Mouse (Mus musculus) limb, embryonic 12.5 days (tissue): ENCODE measurements around the gene Ccdc180. TPM values are rescaled to one million over a fixed set of nuclear protein-coding genes. Genes with fewer than 3 reads are reported as not detected.
A peak's percentile ranks its signal among the peaks of the same experiment; 100 is the strongest.

Source experiments
- ATAC-seq: fragments of 200-750 bp; cut with Nextera tagmentation; 2 replicates; pipeline ENCODE4 v1.8.0; 2017; ENCODE audit warnings: low read depth, moderate TSS enrichment; ENCODE audit not compliant: insufficient number of reproducible peaks, insufficient read depth, low FRiP score, low TSS enrichment
- H3K27ac ChIP-seq: fragments of 300-500 bp; sonication (generic); 2 replicates; pipeline ENCODE4 v1.5.1; 2016; ENCODE audit warnings: mild to moderate bottlenecking, moderate library complexity
- H3K27me3 ChIP-seq: fragments of 300-500 bp; sonication (generic); 2 replicates; pipeline ENCODE4 v1.6.1; 2016; ENCODE audit warnings: mild to moderate bottlenecking, moderate library complexity
- H3K36me3 ChIP-seq: fragments of 300-500 bp; sonication (generic); 2 replicates; pipeline ENCODE4 v1.6.1; 2016; ENCODE audit warnings: mild to moderate bottlenecking, moderate library complexity
- H3K4me1 ChIP-seq: fragments of 300-500 bp; sonication (generic); replicated peaks from 2 replicates; pipeline ENCODE4 v1.6.1; 2016
- H3K4me2 ChIP-seq: fragments of 300-500 bp; sonication (generic); 2 replicates; pipeline ENCODE4 v1.6.1; 2016; ENCODE audit warnings: mild to moderate bottlenecking, moderate library complexity
- H3K4me3 ChIP-seq: fragments of 300-500 bp; sonication (generic); replicated peaks from 2 replicates; pipeline ENCODE4 v1.5.1; 2016; ENCODE audit warnings: mild to moderate bottlenecking
- H3K9ac ChIP-seq: fragments of 300-500 bp; sonication (generic); replicated peaks from 2 replicates; pipeline ENCODE4 v1.6.1; 2016; ENCODE audit warnings: mild to moderate bottlenecking, moderate library complexity
- H3K9me3 ChIP-seq: fragments of 300-500 bp; sonication (generic); 2 replicates; pipeline ENCODE4 v1.6.1; 2016; ENCODE audit warnings: mild to moderate bottlenecking, moderate library complexity
- WGBS: fragments of 180-500 bp; shearing (Covaris S2); methylation state at CpG from one replicate; pipeline ENCODE4 v1.1.7; 2016; 5-methylcytosine and 5-hydroxymethylcytosine counted together
- polyA plus RNA-seq: library from polyadenylated mRNA; unstranded; fragments of >200 nt; fragmentation: Nextera tagmentation; extraction: Ambion mirVana; gene quantifications from 2 replicates; pipeline ENCODE4 v1.2.1, GENCODE M21; 2016

Gene Ccdc180
- polyA plus RNA-seq, 1 experiment from 2014 or later, result not detected

DNA sequence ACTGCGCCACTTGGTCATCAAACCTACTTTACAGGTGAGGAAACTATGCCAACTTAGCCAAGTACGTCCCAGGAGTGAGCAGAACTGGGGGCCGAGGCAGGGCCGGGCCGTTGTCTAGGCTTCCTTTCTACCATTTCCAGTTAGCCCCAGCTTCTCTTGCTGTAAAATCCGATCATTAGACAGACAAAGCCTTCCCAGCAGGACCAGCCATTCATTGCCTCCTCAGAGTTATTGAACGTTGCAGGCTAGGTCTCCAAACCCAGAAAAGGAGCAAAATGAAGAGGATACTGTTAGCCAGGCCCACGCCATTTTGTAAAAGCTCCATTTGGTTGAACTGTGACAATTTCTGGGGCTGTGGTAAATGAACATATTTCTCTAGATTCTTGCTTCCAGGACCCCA lies 22.7 kb upstream of the Ccdc180 start:
- Histone ChIP-seq H3K27me3 (no peaks in the 10 kb centered on the region), H3K27ac (no peak overlapping the region), H3K4me2 (no peak overlapping the region), H3K4me3 (no peak overlapping the region), H3K9ac (no peak overlapping the region), H3K36me3 (no peaks in the 10 kb centered on the region), H3K4me1 (peaks cover 22% of the 10 kb centered on the region), H3K9me3 (no peaks in the 10 kb centered on the region)
- WGBS, result 80% methylated on average over 8 of the region's 8 CpGs
- no peak for ATAC-seq

DNA sequence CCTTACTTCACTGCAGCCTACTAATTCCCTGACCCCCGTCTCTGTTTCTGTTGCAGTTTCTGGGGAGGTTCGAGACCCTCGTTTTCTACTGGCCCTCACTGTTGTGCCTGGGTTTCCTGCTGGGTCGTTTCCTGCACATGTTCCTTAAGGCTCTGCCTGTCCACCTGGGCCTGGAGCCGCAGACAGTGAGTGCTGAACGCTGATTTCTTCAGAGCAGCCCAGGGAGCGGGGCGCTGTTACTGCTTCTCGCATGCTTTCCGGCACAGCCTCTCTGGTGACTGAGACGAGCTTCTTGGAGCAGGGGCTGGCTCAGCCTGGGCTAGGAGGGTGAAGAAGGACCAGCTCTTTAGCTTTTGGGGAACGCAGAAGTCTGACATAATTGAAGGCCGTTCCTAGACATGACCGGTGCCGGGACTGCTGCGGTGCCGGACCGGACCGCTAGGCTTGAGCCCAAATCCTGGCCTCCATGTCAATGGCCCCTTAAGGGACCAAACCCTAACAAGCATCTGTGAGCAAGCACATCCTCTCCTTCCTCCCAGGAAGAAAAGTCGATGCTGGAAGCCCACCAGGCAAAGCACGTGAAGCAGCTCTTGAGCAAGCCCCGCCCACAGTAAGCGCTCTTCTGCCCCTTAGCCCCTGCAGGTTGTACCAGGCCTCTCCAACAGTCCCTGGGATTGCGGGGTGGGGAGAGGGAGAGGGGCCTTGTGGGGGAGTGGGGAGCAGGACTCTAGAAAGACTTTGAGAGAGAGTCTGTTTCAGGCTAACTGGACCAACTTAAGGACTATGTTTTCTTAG lies 20.9 kb upstream of the Ccdc180 start:
- Histone ChIP-seq H3K4me3 (0 out of 2 replicates have a peak overlapping the region, but pooled peaks have one; percentile 6), H3K27ac (0 out of 2 replicates have a peak overlapping the region, but pooled peaks have one; percentile 17)
- no peak for ATAC-seq

DNA sequence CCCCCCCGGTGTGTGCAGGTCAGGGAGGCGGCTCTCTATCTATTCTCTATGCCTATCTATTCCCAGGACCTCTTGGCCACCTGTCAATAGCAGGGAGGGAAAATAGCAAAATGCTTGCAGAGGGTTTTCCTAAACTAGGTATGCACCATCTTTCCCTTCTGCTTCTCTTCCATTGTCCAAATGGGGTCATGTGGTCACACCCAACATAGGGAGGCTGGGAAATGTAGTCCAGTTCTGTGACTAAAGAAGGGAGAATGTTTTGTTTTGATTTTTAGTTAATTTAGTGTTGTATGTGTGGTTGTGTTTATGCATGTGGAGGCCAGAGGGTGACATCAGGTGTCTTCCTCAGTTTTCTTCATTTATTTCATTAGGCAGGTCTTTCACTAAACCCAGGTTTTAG lies 18.0 kb upstream of the Ccdc180 start:
- no peaks in the 10 kb centered on the region for H3K36me3 ChIP-seq
- H3K4me3 ChIP-seq, result no peak overlapping the region
- H3K9ac ChIP-seq, result no peak overlapping the region
- 43% methylated on average over 1 of the region's 2 CpGs for WGBS
- no peak overlapping the region for H3K27ac ChIP-seq
- H3K4me2 ChIP-seq, result no peak overlapping the region
- H3K4me1 ChIP-seq, result peaks cover 22% of the 10 kb centered on the region
- peaks cover 16% of the 10 kb centered on the region; the same call in 1 of the 2 replicates for H3K9me3 ChIP-seq
- H3K27me3 ChIP-seq, result no peaks in the 10 kb centered on the region
- ATAC-seq, result no peak

More for the DNA sequence above, 20.9 kb upstream of the Ccdc180 start:
- Histone ChIP-seq H3K9ac (no peak overlapping the region), H3K36me3 (no peaks in the 10 kb centered on the region), H3K27me3 (no peaks in the 10 kb centered on the region), H3K4me1 (peaks cover 22% of the 10 kb centered on the region), H3K4me2 (peak overlapping the region; percentile 32), H3K9me3 (no peaks in the 10 kb centered on the region)
- WGBS, result 24% methylated on average over 24 of the region's 24 CpGs

DNA sequence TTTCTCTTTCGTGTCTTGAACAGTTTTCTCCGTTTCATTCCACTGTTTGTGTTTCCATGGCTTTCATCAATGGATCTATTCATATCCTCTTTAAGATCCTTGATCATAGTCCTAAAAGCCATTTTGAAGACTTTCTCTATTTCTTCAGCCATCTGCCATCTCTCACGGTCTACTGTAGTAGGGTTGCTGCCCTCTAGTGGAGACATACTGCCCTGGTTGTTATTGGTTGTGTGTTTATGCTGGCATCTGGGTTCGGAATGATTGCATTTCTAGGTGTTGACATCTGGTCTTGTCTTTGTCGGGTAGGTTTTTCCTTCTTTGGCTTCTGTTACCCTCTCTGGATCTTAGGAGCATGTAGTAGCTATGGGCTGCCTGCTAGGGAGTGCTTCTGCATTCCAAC lies 11.2 kb upstream of the Ccdc180 start:
- no peaks in the 10 kb centered on the region for H3K27me3 ChIP-seq
- 47% methylated on average over 5 of the region's 5 CpGs for WGBS
- H3K4me2 ChIP-seq, result no peak overlapping the region
- no peak overlapping the region for H3K9ac ChIP-seq
- peaks cover 16% of the 10 kb centered on the region; the same call in 1 of the 2 replicates for H3K9me3 ChIP-seq
- ATAC-seq, result no peak
- H3K36me3 ChIP-seq, result no peaks in the 10 kb centered on the region
- H3K4me1 ChIP-seq, result no peaks in the 10 kb centered on the region
- H3K27ac ChIP-seq, result no peak overlapping the region
- H3K4me3 ChIP-seq, result no peak overlapping the region

DNA sequence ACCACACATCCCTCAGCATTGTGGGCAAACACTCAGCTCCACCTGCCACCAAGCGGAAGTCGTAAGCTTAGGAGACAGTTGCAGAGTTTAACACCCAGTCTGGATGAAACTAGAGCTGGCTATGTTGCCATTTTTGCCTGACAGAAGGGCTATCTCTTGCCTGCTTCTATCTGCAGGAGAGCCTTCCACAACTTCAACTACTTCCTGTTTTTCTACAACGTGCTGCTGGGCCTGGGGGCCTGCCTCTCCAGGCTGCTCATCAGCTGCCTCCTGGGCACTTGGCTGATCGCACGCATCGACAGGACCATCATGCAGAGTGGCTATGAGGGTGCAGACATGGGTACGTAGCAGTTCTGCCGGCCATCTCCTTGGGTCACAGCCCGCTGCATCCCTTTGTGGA lies 7.6 kb upstream of the Ccdc180 start:
- H3K27ac ChIP-seq, result no peak overlapping the region
- H3K27me3 ChIP-seq, result no peaks in the 10 kb centered on the region
- no peak for ATAC-seq
- no peaks in the 10 kb centered on the region for H3K9me3 ChIP-seq
- H3K4me1 ChIP-seq, result no peaks in the 10 kb centered on the region
- no peak overlapping the region for H3K9ac ChIP-seq
- no peak overlapping the region for H3K4me2 ChIP-seq
- no peaks in the 10 kb centered on the region for H3K36me3 ChIP-seq
- no peak overlapping the region for H3K4me3 ChIP-seq
- WGBS, result 84% methylated on average over 9 of the region's 9 CpGs

DNA sequence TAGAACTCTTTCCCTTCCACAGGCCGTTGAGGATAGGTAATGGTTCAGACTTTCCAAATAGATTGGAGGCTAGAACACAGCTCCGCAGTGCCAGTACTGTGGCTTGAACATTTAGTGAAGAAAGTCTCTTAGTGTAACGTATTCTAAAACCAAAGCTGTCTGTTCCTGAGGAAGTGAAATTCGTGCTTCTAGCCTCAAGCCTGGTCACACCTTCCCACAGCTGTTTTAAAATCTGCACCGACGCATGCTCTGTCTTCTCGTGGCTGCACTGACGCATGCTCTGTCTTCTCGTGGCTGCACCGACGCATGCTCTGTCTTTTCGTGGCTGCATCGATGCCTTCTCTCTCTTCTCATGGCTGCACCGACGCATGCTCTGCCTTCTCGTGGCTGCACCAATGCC lies 6.9 kb upstream of the Ccdc180 start:
- WGBS, result 94% methylated on average over 16 of the region's 16 CpGs
- no peaks in the 10 kb centered on the region for H3K9me3 ChIP-seq
- H3K9ac ChIP-seq, result no peak overlapping the region
- no peak overlapping the region for H3K27ac ChIP-seq
- no peak for ATAC-seq
- no peak overlapping the region for H3K4me3 ChIP-seq
- no peaks in the 10 kb centered on the region for H3K4me1 ChIP-seq
- H3K4me2 ChIP-seq, result no peak overlapping the region
- H3K27me3 ChIP-seq, result no peaks in the 10 kb centered on the region
- H3K36me3 ChIP-seq, result no peaks in the 10 kb centered on the region

DNA sequence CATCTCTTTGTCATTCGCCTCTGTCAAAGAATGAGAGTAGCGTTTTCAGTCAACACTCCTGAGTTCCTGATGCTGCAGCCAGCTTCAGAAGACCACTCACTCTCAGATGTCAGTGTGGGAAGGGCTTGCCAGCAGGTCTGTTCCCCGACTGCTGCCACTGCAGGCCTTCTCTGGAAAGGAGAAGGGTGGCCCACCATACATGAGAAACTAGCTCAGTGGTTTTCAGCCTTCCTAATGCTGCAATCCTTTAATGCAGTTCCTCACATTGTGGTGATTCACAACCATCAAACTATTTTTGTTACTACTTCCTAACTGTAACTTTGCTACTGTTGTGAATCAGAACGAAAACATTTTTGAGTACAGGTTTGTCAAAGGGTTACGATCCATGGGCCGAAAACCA lies 616 bp upstream of the Ccdc180 start:
- no peak overlapping the region for H3K9ac ChIP-seq

DNA sequence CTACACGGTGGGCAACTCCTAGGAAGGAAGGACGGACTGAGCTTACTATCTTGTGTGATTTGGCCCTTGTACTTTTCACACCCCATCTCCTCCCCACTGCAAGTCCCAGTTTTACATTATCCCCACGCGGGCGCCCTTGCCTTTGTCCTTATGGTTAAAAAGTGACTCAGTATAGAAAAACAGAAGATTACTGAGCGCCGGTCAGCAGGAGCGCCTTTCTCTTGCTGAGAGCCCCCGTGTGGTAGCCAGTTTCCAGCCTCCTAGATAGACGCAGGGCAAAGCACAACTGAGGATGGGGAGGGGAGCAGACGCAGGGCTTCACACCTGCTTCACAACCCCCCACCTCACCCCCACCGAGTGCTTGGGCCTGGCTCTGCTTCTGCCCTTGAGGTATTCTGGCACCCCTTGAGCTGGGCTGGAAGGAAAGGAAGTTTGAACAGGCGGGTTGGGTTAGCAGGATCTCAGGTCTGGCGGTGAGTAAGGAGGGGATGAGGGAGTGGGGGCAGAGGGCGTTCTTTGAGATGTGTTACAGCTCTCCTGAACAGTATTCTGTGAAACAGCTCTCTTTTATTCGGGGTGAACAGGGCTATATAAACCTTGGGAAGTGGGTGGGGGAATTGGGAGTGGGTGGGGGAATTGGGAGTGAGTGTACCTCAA lies 6.5 kb downstream of the Ccdc180 start:
- Histone ChIP-seq H3K9ac (no peak overlapping the region), H3K4me3 (no peak overlapping the region), H3K36me3 (no peaks in the 10 kb centered on the region), H3K27me3 (peaks cover 17% of the 10 kb centered on the region), H3K9me3 (no peaks in the 10 kb centered on the region), H3K4me2 (peak overlapping the region; percentile 38), H3K4me1 (peaks cover 15% of the 10 kb centered on the region), H3K27ac (peak overlapping the region; percentile 14; the same call in 1 of the 2 replicates)
- ATAC-seq, result peak; percentile 52
- 13% methylated on average over 16 of the region's 16 CpGs for WGBS

More for the DNA sequence above, 616 bp upstream of the Ccdc180 start:
- no peaks in the 10 kb centered on the region for H3K27me3 ChIP-seq
- WGBS, result 66% methylated on average over 6 of the region's 6 CpGs
- no peak for ATAC-seq
- no peak overlapping the region; the same call in 1 of the 2 replicates for H3K27ac ChIP-seq
- no peak overlapping the region for H3K4me2 ChIP-seq
- no peaks in the 10 kb centered on the region for H3K9me3 ChIP-seq
- peaks cover 13% of the 10 kb centered on the region for H3K4me1 ChIP-seq
- no peaks in the 10 kb centered on the region for H3K36me3 ChIP-seq
- no peak overlapping the region for H3K4me3 ChIP-seq

DNA sequence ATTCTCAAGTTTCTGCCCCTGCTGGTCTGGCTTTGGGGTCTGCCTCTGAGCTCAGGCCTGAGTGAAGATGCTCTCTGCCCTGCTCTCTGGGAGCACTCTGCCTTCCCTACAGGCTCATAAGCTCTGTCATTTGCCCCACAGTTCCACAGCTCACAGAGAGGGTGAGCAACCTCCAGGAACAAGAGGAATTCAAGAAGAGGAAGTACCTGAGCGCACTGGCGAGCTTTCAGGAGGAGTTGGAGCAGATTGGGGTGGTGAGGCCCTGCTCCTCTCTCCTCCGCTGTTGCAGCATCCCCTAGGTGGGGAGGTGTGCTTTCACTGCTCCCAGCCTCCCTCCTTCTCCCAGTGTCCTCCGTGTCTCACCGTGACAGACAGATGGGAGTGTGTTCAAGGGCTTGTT lies 8.3 kb downstream of the Ccdc180 start:
- Histone ChIP-seq H3K4me3 (no peak overlapping the region), H3K9me3 (no peaks in the 10 kb centered on the region), H3K4me1 (peaks cover 15% of the 10 kb centered on the region), H3K27me3 (peaks cover 17% of the 10 kb centered on the region), H3K36me3 (no peaks in the 10 kb centered on the region), H3K4me2 (no peak overlapping the region), H3K9ac (no peak overlapping the region), H3K27ac (no peak overlapping the region)
- 45% methylated on average over 5 of the region's 5 CpGs for WGBS
- no peak for ATAC-seq

DNA sequence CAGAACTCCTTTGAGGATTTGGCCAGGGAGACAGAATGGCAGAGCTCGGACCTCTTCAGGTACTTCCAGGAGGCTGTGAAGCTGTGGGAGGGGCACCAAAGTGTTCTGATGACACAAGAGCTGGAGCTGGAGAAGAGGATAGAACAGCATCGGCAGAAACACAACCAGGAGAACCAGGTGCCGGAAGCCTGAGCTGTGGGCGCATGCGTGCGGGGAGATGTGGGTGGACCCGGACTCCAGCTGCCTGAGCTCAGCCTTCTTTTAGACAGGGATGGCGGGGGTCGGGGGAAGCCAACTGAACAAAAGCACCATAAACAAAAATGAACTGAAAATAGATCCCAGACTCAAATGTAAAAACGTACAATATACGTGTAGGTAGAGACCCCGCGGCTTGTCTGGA lies 19.2 kb downstream of the Ccdc180 start:
- H3K4me3 ChIP-seq, result no peak overlapping the region
- ATAC-seq, result no peak
- WGBS, result 91% methylated on average over 13 of the region's 13 CpGs
- H3K4me1 ChIP-seq, result no peaks in the 10 kb centered on the region
- H3K27me3 ChIP-seq, result no peaks in the 10 kb centered on the region
- H3K36me3 ChIP-seq, result no peaks in the 10 kb centered on the region
- H3K9me3 ChIP-seq, result no peaks in the 10 kb centered on the region
- no peak overlapping the region for H3K9ac ChIP-seq
- H3K27ac ChIP-seq, result no peak overlapping the region
- H3K4me2 ChIP-seq, result no peak overlapping the region

DNA sequence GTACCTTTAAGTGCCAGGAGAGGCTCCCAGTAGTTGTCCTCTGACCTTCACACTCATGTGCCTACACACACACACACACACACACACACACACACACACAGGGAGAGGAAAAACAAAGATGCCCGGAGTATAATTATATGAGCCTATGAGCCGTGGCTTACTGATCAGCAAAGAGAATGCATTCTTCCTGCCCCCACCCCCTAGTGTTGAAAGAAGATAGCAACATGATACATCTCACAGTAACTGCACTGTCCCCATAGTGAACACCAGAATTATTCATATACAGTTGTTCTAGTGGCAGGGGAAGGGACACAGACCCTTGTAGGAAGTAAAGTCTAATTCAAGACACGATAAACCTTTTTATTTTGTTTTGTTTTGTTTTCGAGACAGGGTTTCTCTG lies 19.8 kb downstream of the Ccdc180 start:
- Histone ChIP-seq H3K9ac (no peak overlapping the region), H3K36me3 (no peaks in the 10 kb centered on the region), H3K27me3 (no peaks in the 10 kb centered on the region), H3K9me3 (no peaks in the 10 kb centered on the region), H3K4me1 (no peaks in the 10 kb centered on the region), H3K4me2 (no peak overlapping the region), H3K4me3 (no peak overlapping the region), H3K27ac (no peak overlapping the region)
- WGBS, result 82% methylated on average over 4 of the region's 4 CpGs
- no peak for ATAC-seq
